Mouse (Mus musculus): ENCODE data around the gene Abca3. TPM values are rescaled to one million over a fixed set of nuclear protein-coding genes. Genes with fewer than 3 reads are reported as not detected.

Abca3 gene
- 42.8 TPM for polyA plus RNA-seq (2017; shearing (Covaris generic))

DNA sequence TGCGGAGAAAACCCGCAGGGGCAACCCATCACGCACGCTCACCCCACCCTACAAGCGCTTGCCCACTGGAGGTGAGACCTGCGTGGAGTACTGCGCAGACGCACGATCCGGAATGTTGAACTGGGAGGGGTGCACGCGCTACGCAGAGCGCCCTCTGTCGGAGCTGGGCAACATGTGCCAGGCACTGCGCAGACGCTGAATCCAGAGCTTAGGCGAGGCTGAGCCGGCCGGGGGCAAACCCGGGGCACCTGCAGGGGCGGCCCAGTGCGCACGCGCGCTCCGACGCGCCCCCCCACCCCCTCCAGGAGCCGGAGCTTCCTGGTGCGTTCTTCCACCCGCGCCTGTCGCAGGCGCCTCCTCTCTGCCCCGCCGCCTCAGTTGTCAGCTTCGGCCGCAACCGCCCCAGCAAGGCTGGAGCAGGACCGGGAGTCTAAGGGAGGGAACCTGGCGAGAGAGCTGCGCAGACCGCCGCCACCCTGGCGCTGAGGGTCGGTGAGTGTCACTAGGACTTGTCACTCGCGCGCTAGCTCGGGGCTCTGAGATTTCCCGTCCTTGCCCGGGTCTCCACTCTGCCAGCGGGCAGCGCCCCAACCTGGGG, at the start of gene Abca3:
Gene Abca3 (plus strand): TSS at position 191 of the 598 bp plus-strand sequence.

DNA sequence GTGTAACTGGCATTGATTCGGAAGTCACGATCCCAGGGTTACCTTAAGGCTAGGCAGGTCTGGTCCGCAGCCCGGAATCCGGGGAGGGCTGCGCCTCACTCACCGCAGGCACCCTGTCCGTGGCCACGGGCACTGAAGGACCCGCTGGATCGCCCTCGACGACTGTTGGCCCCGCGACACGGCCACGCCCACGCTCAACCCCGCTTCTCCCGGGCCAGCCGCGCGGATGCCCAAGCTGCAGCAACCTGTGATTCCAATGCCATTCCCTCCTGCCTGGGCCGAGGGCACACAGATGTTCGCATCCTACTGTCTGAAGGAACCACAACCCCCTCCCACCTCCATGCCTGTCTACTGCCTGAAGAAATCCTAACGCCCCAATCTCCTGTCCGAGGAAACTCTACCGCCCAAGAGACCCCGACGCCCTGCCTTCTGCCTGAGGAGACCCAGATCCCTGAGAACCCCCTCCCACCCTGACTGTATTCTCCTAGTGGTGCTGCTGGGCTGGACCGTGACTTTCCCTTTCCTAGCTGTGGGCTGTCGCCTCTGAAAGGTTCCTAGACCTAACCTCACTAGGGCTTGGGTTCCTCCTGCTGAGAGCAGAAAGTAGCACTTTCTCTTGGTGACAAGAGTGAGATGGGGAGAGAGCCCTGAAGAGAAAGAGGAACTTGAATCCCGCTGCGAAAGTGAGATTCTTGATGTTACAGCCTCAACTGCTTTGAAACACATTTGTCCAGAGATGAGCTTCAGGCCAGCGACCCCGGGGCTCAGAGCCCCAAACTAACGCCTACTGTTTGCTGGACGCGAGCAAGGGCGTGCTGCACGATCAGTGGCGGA, 607 bp upstream of the Abca3 start, which contains the start of gene Abca17:
Gene Abca17 (minus strand): TSS at position 143 of the 834 bp plus-strand sequence.

DNA sequence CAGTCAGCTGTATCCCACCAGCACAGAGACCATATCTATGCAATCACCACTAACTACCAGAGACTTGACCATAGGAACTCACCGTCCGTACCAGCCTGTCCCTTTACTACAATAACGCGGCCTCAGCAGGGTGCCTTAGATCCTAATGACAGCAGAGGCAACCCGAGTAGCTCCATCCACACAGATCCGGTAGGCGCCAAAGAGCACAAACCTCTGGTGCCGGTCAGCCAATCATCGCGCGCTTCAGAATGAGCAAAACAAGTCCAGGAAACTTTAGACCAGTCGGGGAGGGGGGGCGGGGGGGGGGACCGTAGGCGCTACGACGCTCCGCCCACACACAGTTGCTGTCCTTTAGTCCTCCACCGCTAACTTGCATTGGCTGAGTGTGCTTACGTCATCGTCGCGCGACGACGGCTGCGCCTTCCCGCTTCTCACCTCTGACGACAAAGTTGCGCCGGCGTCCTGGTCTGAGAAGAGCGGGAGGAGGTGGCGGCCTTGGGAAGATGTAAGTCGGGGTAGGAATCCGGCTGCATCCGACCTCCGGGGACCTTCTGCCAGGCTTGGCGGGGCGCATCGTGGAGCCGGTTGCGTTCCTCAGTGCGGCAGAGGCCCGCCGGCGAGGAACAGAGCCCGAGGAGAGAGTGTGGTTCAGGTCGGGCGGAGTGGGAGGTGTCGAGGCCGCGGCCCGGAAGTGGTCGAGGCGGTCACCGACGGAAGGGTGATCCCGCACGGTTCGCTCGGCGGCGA, 62.7 kb downstream of the Abca3 start, which contains the start of gene Rnps1:
Gene Rnps1 (plus strand): TSS at position 336 of the 747 bp plus-strand sequence.

GRCm38 (mm10) chr17:24426471-24427169, 74.9 kb downstream of the Abca3 start, which contains the start of gene Eci1:
Gene Eci1, plus strand, starts transcription at chr17:24426641.

DNA sequence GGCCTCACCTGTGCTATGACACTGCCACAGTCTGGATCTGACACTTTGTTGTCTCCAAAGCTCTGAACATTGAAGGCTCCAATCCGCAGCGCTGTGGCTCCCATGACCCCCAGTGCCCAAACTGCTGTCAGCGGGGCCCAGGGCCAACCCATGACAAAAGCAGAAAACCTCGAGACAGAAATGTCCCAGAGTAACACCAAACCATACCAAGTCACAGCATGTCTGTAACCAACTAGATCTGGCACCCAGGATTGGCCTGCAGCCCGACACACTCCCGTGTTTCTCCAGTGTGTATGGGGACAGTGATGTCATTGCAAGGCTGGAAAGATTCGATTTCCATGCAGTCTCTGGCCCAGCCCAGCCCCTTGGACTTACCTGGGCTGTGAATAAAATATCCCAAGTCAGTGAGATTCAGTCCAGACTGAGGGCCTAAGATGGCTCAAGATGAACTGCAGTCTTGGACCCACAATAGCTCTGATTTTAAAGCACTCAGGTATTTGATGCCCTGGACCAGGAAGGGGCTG, 90.9 kb downstream of the Abca3 start, which contains the start of gene Dnase1l2:
Gene Dnase1l2 (minus strand): TSS at position 474 of the 524 bp plus-strand sequence.

Other genes starting within 250 kb of the Abca3 start
- 57.8 TPM for gene Pdpk1, start 201.0 kb upstream of the Abca3 start, polyA plus RNA-seq (2017; shearing (Covaris generic))
- gene Amdhd2, start 188.2 kb upstream of the Abca3 start, polyA plus RNA-seq (2017; shearing (Covaris generic)): 43.3 TPM
- 350 TPM for gene Atp6v0c, start 182.2 kb upstream of the Abca3 start, polyA plus RNA-seq (2017; shearing (Covaris generic))
- 0.80 TPM for gene Tbc1d24, start 146.4 kb upstream of the Abca3 start, polyA plus RNA-seq (2017; shearing (Covaris generic))
- 0.06 TPM for gene Ntn3, start 142.4 kb upstream of the Abca3 start, polyA plus RNA-seq (2017; shearing (Covaris generic))
- 6.0 TPM for gene Tedc2, start 131.1 kb upstream of the Abca3 start, polyA plus RNA-seq (2017; shearing (Covaris generic))
- 5.1 TPM for gene Ccnf, start 100.5 kb upstream of the Abca3 start, polyA plus RNA-seq (2017; shearing (Covaris generic))
- not detected for gene Abca17, start 882 bp upstream of the Abca3 start, polyA plus RNA-seq (2017; shearing (Covaris generic))
- gene Rnps1, start 62.6 kb downstream of the Abca3 start, polyA plus RNA-seq (2017; shearing (Covaris generic)): 211 TPM
- 95.3 TPM for gene Eci1, start 74.7 kb downstream of the Abca3 start, polyA plus RNA-seq (2017; shearing (Covaris generic))
- 6.8 TPM for gene Dnase1l2, start 91.2 kb downstream of the Abca3 start, polyA plus RNA-seq (2017; shearing (Covaris generic))
- gene E4f1, start 118.4 kb downstream of the Abca3 start, polyA plus RNA-seq (2017; shearing (Covaris generic)): 91.5 TPM
- 5.3 TPM for gene Pgp, start 118.4 kb downstream of the Abca3 start, polyA plus RNA-seq (2017; shearing (Covaris generic))
- 0.41 TPM for gene Bricd5, start 121.9 kb downstream of the Abca3 start, polyA plus RNA-seq (2017; shearing (Covaris generic))
- 31.0 TPM for gene Mlst8, start 127.1 kb downstream of the Abca3 start, polyA plus RNA-seq (2017; shearing (Covaris generic))
- 0.09 TPM for gene Caskin1, start 136.7 kb downstream of the Abca3 start, polyA plus RNA-seq (2017; shearing (Covaris generic))
- gene Traf7, start 176.0 kb downstream of the Abca3 start, polyA plus RNA-seq (2017; shearing (Covaris generic)): 103 TPM
- gene Rab26, start 182.3 kb downstream of the Abca3 start, polyA plus RNA-seq (2017; shearing (Covaris generic)): 13.7 TPM
- gene Pkd1, start 197.9 kb downstream of the Abca3 start, polyA plus RNA-seq (2017; shearing (Covaris generic)): 18.5 TPM

Data from inflammation-experienced regulatory T-cells, adult 16 weeks (primary cell).